Mouse (Mus musculus): ENCODE data around the gene Tnr. TPM values are rescaled to one million over a fixed set of nuclear protein-coding genes. Genes with fewer than 3 reads are reported as not detected.

Gene Tnr
- not detected in 2 replicates for polyA plus RNA-seq (2012; ENCODE audit: low replicate concordance)

DNA sequence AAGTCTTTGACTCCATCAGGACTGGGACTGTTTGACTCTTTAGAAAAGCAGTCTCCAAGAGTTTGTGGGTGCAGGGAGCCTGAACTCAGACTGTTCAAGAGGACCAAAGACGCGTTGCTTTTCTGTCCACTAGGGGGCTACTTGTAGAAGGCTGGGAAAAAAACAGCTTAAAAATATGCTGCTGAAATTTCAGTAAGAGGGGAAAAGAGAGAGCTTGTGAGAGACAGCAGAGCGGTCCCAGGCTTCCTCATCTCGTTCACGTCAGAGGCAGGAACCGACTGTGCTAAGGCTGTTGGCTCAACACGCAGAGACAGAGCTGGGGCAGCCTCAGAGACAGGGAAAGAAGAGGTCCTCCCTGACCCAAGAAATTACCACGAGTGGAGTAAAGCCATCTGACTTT, at the start of gene Tnr:
Tnr (plus strand) TSS at position 192 of the 400 bp plus-strand sequence.

